Mouse (Mus musculus) sigmoid colon, adult 10 weeks (tissue): ENCODE data around the gene Lin9. TPM values are rescaled to one million over a fixed set of nuclear protein-coding genes. Genes with fewer than 3 reads are reported as not detected.

Experiments used
- polyA plus RNA-seq: library from polyadenylated mRNA; stranded (reverse); fragments of 350-450 nt; fragmentation: Illumina TruSeq; extraction: RNeasy Lipid Tissue Mini Kit (QIAGEN cat#74804); gene quantifications from one replicate; pipeline ENCODE4 v1.2.3, GENCODE M21; 2014; ENCODE audit warnings: low read depth, low replicate concordance

Gene Lin9
- 16.4 TPM for polyA plus RNA-seq

GRCm38 (mm10) chr1:180641137-180641517 lies at the start of gene Lin9:
Gene Lin9, plus strand, starts transcription at chr1:180641150.

GRCm38 (mm10) chr1:180696626-180697352 lies 55.8 kb downstream of the Lin9 start, which contains the start of gene Mixl1:
Gene Mixl1, minus strand, starts transcription at chr1:180697034.

DNA sequence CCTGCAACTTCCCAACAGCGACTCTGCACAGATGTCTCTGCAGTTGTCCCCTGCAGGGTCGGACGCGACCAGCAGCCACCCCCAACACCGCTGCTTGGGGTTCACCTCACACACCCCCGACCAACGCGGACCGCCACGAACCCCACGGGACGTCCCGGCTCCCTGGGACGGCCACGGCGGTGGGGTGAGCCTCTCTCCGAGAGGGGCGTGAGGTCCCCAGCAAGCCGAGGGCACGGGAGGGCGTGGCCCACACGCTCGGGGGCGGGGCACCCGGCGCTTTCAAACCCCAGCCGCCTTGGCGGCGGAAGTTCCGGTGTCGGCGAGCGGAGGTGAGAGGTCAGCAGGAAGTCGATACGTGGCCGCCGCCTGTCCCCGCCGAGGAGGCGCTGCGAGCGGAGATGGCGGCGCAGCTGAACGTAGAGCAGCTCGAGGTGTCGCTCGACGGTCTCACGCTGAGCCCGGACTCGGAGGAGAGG lies 84.8 kb downstream of the Lin9 start, which contains the start of gene Acbd3:
TSS of gene Acbd3 (plus strand) at position 340 of the 476 bp plus-strand sequence.

Other genes starting within 250 kb of the Lin9 start
- 9.5 TPM for gene Stum, start 157.6 kb upstream of the Lin9 start, polyA plus RNA-seq
- gene Parp1, start 72.2 kb upstream of the Lin9 start, polyA plus RNA-seq, result 10.5 TPM
- not detected for gene Mixl1, start 55.9 kb downstream of the Lin9 start, polyA plus RNA-seq
- 135 TPM for gene Acbd3, start 84.9 kb downstream of the Lin9 start, polyA plus RNA-seq
- gene H3f3a, start 172.8 kb downstream of the Lin9 start, polyA plus RNA-seq, result 1,838 TPM
- gene Sde2, start 210.0 kb downstream of the Lin9 start, polyA plus RNA-seq, result 25.2 TPM